Mouse (Mus musculus) liver, adult 2 months (tissue): ENCODE results near the gene AY074887.
A peak's percentile ranks its signal among the peaks of the same experiment; 100 is the strongest.

ENCODE experiments used
- CTCF ChIP-seq: fragments of 200-500 bp; IDR thresholded peaks from 2 replicates; pipeline ENCODE4 v1.5.1; 2011; ENCODE audit warnings: low read depth, low read length, control low read depth
- POLR2A ChIP-seq: fragments of 200-500 bp; IDR thresholded peaks from 2 replicates; pipeline ENCODE4 v1.6.1; 2011; ENCODE audit warnings: low read length, control low read depth; ENCODE audit not compliant: insufficient read depth; ENCODE audit errors: extremely low read depth

- peak; percentile 59 for TF ChIP-seq CTCF
- TF ChIP-seq POLR2A, result no peak
These were observed 19.0 kb downstream of the AY074887 start for GRCm38 (mm10) chr9:54931765-54932164.
